Mouse (Mus musculus) left cerebral cortex, adult 18-20 months (tissue): ENCODE results near the gene Crisp2. TPM values are rescaled to one million over a fixed set of nuclear protein-coding genes. Genes with fewer than 3 reads are reported as not detected.
"Not testable (repeated sequence)": the region's sequence is repeated elsewhere in the genome, so short reads cannot be mapped to it uniquely, and the experiment has no call there.

ENCODE experiments used
- DNase-seq, 2 experiments: peaks; one replicate each; pipeline ENCODE4 v3.0.0; 2021 to 2022; ENCODE audit warnings: low spot score in 2 of 2, mixed read lengths in 1 of 2
- total RNA-seq, 2 experiments: library from RNA; stranded (reverse); gene quantifications; 2 replicates each; pipeline ENCODE4 v1.2.3; 2021

The Crisp2 gene
- total RNA-seq, 2 experiments from 2014 or later = not detected

DNA sequence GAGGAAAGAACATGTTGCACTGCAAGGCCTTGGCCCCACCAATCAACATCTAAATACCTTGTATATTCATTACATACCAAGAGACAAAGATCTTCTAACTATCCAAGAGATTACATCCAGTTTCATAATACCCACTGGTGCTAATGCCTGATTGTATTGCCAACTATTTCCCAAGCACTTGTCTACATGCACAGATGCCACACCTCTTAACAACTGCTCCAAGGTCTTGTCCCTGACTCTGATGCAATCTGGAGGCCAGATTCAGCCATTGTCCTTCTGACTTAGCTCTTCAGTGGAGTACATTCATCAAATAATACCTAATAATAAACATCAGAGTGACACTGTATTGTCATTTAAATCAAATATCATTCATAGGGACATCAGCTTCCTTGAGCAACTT lies 89.7 kb downstream of the Crisp2 start:
- not testable (repeated sequence) for DNase-seq

DNA sequence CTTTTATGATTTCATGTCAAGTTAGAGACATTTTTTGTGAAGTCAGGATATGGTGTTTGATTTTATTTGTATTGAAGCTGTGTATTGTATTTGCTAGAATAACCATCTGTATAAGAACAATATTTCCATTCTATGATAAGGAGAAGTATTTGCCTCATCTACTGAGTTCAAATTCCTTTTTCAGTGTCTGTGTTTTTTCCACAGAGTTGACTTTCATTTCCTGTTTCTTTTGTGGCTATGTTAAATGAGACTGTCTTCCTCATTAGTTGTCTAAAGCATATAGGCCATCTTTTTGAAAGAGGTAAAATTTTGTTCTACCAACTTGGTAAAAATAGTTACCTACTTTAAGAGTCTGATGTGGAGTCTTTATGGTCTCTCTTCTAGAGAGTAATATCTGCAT lies 90.5 kb downstream of the Crisp2 start:
- DNase-seq = no peak

Other genes with a start within 250 kb of the Crisp2 start
- gene Esp6, start 245.5 kb downstream of the Crisp2 start, total RNA-seq = not detected
- not detected for gene Esp4, start 208.4 kb downstream of the Crisp2 start, total RNA-seq
- not detected for gene Esp3, start 174.9 kb downstream of the Crisp2 start, total RNA-seq
- gene Esp1, start 79.9 kb downstream of the Crisp2 start, total RNA-seq = not detected
- not detected for gene Rhag, start 4.1 kb upstream of the Crisp2 start, total RNA-seq
- gene 9130008F23Rik, start 73.6 kb upstream of the Crisp2 start, total RNA-seq = not detected
- gene Glyatl3, start 107.3 kb upstream of the Crisp2 start, total RNA-seq = not detected
- gene Mut, start 127.7 kb upstream of the Crisp2 start, total RNA-seq = 10 to 100 TPM; 38.8 to 42.1 TPM
- 1 to 10 TPM; 3.3 to 3.9 TPM for gene Cenpq, start 128.0 kb upstream of the Crisp2 start, total RNA-seq